Mouse (Mus musculus) brain, embryonic 14.5 days (tissue): ENCODE measurements around the gene Cdkl3.

Source experiments
- CTCF ChIP-seq: fragments of 200-500 bp; IDR thresholded peaks from 2 replicates; pipeline ENCODE4 v1.5.1; 2012; ENCODE audit warnings: inconsistent platforms, mild to moderate bottlenecking, moderate library complexity, borderline replicate concordance; ENCODE audit not compliant: insufficient read depth, insufficient read length; ENCODE audit errors: extremely low read depth
- POLR2A ChIP-seq: fragments of 200-500 bp; IDR thresholded peaks from 2 replicates; pipeline ENCODE4 v1.6.1; 2012; ENCODE audit warnings: mild to moderate bottlenecking, inconsistent platforms, borderline replicate concordance; ENCODE audit not compliant: poor library complexity, insufficient read depth, insufficient read length, severe bottlenecking; ENCODE audit errors: extremely low read depth

DNA sequence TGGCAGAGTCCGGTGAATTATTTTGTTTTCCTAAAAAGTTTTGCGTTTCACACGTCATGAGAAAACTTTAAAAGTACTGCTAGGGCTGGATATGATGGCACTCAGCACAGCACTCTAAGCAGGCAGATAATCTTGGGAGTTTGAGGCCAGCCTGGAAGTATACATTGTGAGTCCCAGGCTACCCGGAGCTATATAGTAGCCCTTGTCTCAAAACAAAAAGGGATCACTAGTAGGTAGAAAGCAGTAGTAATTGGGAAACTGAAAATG is 583 bp upstream of the Cdkl3 start:
- no peak for TF ChIP-seq CTCF
- TF ChIP-seq POLR2A, result no peak
